ENCODE assay signal across 11 mouse cellular contexts in the genomic region with DNA sequence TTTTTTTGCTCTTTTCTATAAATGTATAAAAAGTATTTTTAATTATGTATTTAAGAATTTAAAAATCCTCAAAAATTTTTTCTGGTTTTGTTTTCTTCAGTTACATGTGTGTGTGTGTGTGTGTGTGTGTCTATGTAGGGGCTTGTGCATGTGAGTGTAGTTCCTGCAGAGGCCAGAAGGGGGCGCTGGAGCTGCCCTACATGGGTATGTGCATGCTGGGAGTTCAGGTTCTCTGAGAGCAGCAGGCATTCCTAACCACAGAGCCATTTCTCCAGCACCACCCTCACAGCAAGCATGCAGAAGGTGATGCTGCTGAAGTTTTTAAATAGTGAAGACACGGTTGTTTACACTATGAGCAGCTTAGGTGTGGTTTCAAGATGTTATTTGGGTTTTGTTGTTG. TPM values are rescaled to one million over a fixed set of nuclear protein-coding genes. Genes with fewer than 3 reads are reported as not detected.
A peak's percentile ranks its signal among the peaks of the same experiment; 100 is the strongest.
DNase-seq lines count a peak whose midpoint lies in the region; ATAC-seq and TF ChIP-seq lines count a peak whose summit lies in the region.
"Had no signal": no experiment of that assay in that cellular context is flagged by ENCODE, and none has a peak within 500 bp of the region (broad histone marks: within the 10 kb centered on the region; RNA-seq: fewer than 3 reads in every experiment).

No protein-coding gene starts in this region.

- no peaks in the 10 kb centered on the region for H3K27me3 ChIP-seq in liver, embryonic 14.5 days (ENCODE audit: control insufficient read depth, insufficient read depth, low read length)
- H3K27me3 ChIP-seq: forebrain, embryonic 13.5 days; hindbrain, embryonic 12.5 days had no signal

- H3K4me3 ChIP-seq in liver, embryonic 14.5 days (ENCODE audit: insufficient read depth in 1 of 2, low read depth in 2 of 2, low read length in 2 of 2): no peak overlapping the region
- H3K4me3 ChIP-seq: forebrain, embryonic 13.5 days; hindbrain, embryonic 12.5 days; myocyte had no signal

- peak; percentile 18 to 32 for DNase-seq in cerebellum, postnatal 10 days
- no peak for DNase-seq in cerebellum, adult 8-10 months
- DNase-seq in liver, embryonic 14.5 days (ENCODE audit: low read depth in 3 of 3, low spot score in 3 of 3): no peak
- no peak for DNase-seq in liver
- DNase-seq in ES-CJ7 (ENCODE audit: low read depth, low spot score): peak; percentile 57
- no peak for DNase-seq in urinary bladder, adult 2 months (ENCODE audit: low spot score)

- 40% methylated on average over 2 of the region's 2 CpGs for WGBS in liver, embryonic 14.5 days (ENCODE audit: insufficient replicate concordance)

- H3K9me3 ChIP-seq in liver, embryonic 14.5 days (ENCODE audit: control insufficient read depth, low read length): no peaks in the 10 kb centered on the region
- H3K9me3 ChIP-seq: forebrain, embryonic 13.5 days had no signal

- H3K4me1 ChIP-seq in liver, embryonic 14.5 days (replicated peaks; ENCODE audit: control insufficient read depth in 2 of 2, insufficient read depth in 2 of 2, low read length in 1 of 2): no peaks in the 10 kb centered on the region
- H3K4me1 ChIP-seq: hindbrain, embryonic 12.5 days had no signal

- H3K4me2 ChIP-seq in liver, embryonic 14.5 days (ENCODE audit: low read depth): no peak overlapping the region
- H3K4me2 ChIP-seq: forebrain, embryonic 13.5 days; hindbrain, embryonic 12.5 days had no signal

- no peak overlapping the region for H3K27ac ChIP-seq in liver, embryonic 14.5 days
- H3K27ac ChIP-seq: forebrain, embryonic 13.5 days; hindbrain, embryonic 12.5 days had no signal

- TF ChIP-seq EP300 in liver, embryonic 14.5 days (IDR thresholded peaks at IDR 0.05; ENCODE audit: low read depth): no peak

- no peak for ATAC-seq in liver, embryonic 14.5 days (ENCODE audit: insufficient read depth)
- ATAC-seq in megakaryocyte progenitor cell, adult 5-6 weeks (replicated peaks; ENCODE audit: poor library complexity): 0 out of 2 replicates have a peak, but pooled peaks have one; percentile 23
- no peak for ATAC-seq in monocyte, adult 5-6 weeks (replicated peaks; ENCODE audit: insufficient number of reproducible peaks, low FRiP score, low TSS enrichment, poor library complexity, severe bottlenecking)
- ATAC-seq: forebrain, embryonic 13.5 days had no signal

- TF ChIP-seq CTCF in liver, embryonic 14.5 days (IDR thresholded peaks at IDR 0.05; ENCODE audit: low read depth): peak; percentile 60

- H3K9ac ChIP-seq in liver, embryonic 14.5 days (replicated peaks): no peak overlapping the region
- H3K9ac ChIP-seq: forebrain, embryonic 13.5 days; hindbrain, embryonic 12.5 days had no signal

- peaks cover 9% of the 10 kb centered on the region for H3K36me3 ChIP-seq in liver, embryonic 14.5 days (replicated peaks; ENCODE audit: control insufficient read depth, insufficient read depth, low read depth)

RNA-seq across cellular contexts. Expression of gene Ipo5, which starts 41.4 kb away (rescaled TPM):
- polyA plus RNA-seq in liver, embryonic 14.5 days (2012; rRNA removed): 29.4 and 41.9 TPM in 2 replicates
- 48.4 and 53.4 TPM in 2 replicates for polyA plus RNA-seq in liver, embryonic 14.5 days (2014; fragmentation: Nextera tagmentation; extraction: Ambion mirVana)
- total RNA-seq in megakaryocyte progenitor cell, adult 5-6 weeks (2015): 136 and 143 TPM in 2 replicates
- total RNA-seq in megakaryocyte progenitor cell, adult 5-6 weeks (2017): 203 and 208 TPM in 2 replicates
- 63.4 and 81.9 TPM in 2 replicates for polyA plus RNA-seq in urinary bladder, adult 2 months (2012; rRNA removed)
- total RNA-seq in monocyte, adult 5-6 weeks (2017): 37.5 to 46.7 TPM (median 37.9 TPM) in 3 replicates

Comparison
In these comparisons a context has a peak if more than half of its experiments do, and no peak if none do; other contexts are left out.
1. DNase-seq: peak in cerebellum, postnatal 10 days (2 of 2) and ES-CJ7 (single experiment); none in cerebellum, adult 8-10 months (single experiment), liver, embryonic 14.5 days (0 of 3), liver (single experiment) and urinary bladder, adult 2 months (single experiment).